Mouse (Mus musculus) granulocyte monocyte progenitor cell, adult 5-6 weeks (primary cell): ENCODE data around the gene Gpr31b. TPM values are rescaled to one million over a fixed set of nuclear protein-coding genes. Genes with fewer than 3 reads are reported as not detected.

Source experiments
- total RNA-seq, 2 experiments: library from RNA; stranded (forward) in 1 of 2; stranded (reverse) in 1 of 2; fragments of 200-712, 200-1000 nt in 1 of 2; fragments of >200 nt in 1 of 2; fragmentation: Nextera tagmentation in 1 of 2; gene quantifications; 2 replicates each; pipeline ENCODE4 v1.2.3; 2014 to 2017

The Gpr31b gene
- total RNA-seq, 2 experiments from 2014 or later = 0.21 TPM; not detected in 1

Other genes with a start within 250 kb of the Gpr31b start
- not detected in 2 replicates for gene Mas1, start 184.2 kb downstream of the Gpr31b start, total RNA-seq (2014; fragmentation: Nextera tagmentation)
- not detected in 2 replicates for gene Mas1, start 184.2 kb downstream of the Gpr31b start, total RNA-seq (2017)
- not detected in 2 replicates for gene Mrgprh, start 176.3 kb downstream of the Gpr31b start, total RNA-seq (2014; fragmentation: Nextera tagmentation)
- not detected in 2 replicates for gene Mrgprh, start 176.3 kb downstream of the Gpr31b start, total RNA-seq (2017)
- gene Pnldc1, start 142.1 kb downstream of the Gpr31b start, total RNA-seq (2014; fragmentation: Nextera tagmentation) = 1.7 and 3.5 TPM in 2 replicates
- 1.6 TPM in 1 of 2 replicates, not detected in the other for gene Pnldc1, start 142.1 kb downstream of the Gpr31b start, total RNA-seq (2017)
- 377 and 436 TPM in 2 replicates for gene Tcp1, start 136.6 kb downstream of the Gpr31b start, total RNA-seq (2014; fragmentation: Nextera tagmentation)
- 932 and 1,001 TPM in 2 replicates for gene Tcp1, start 136.6 kb downstream of the Gpr31b start, total RNA-seq (2017)
- gene Mrpl18, start 136.0 kb downstream of the Gpr31b start, total RNA-seq (2014; fragmentation: Nextera tagmentation) = 138 and 143 TPM in 2 replicates
- gene Mrpl18, start 136.0 kb downstream of the Gpr31b start, total RNA-seq (2017) = 190 and 222 TPM in 2 replicates
- gene Acat3, start 111.7 kb downstream of the Gpr31b start, total RNA-seq (2014; fragmentation: Nextera tagmentation) = not detected in 2 replicates
- 1.1 and 1.2 TPM in 2 replicates for gene Acat3, start 111.7 kb downstream of the Gpr31b start, total RNA-seq (2017)
- gene Acat2, start 91.5 kb downstream of the Gpr31b start, total RNA-seq (2014; fragmentation: Nextera tagmentation) = 21.4 and 22.9 TPM in 2 replicates
- 20.6 and 21.4 TPM in 2 replicates for gene Acat2, start 91.5 kb downstream of the Gpr31b start, total RNA-seq (2017)
- gene Wtap, start 58.1 kb downstream of the Gpr31b start, total RNA-seq (2014; fragmentation: Nextera tagmentation) = 82.6 and 83.4 TPM in 2 replicates
- 208 and 223 TPM in 2 replicates for gene Wtap, start 58.1 kb downstream of the Gpr31b start, total RNA-seq (2017)
- 53.7 and 64.0 TPM in 2 replicates for gene Sod2, start 45.5 kb downstream of the Gpr31b start, total RNA-seq (2014; fragmentation: Nextera tagmentation)
- gene Sod2, start 45.5 kb downstream of the Gpr31b start, total RNA-seq (2017) = 79.6 and 99.7 TPM in 2 replicates
- not detected in 2 replicates for gene Tcp10b, start 8.8 kb upstream of the Gpr31b start, total RNA-seq (2014; fragmentation: Nextera tagmentation)
- gene Tcp10b, start 8.8 kb upstream of the Gpr31b start, total RNA-seq (2017) = not detected in 2 replicates
- not detected in 2 replicates for gene Unc93a, start 79.5 kb upstream of the Gpr31b start, total RNA-seq (2014; fragmentation: Nextera tagmentation)
- not detected in 2 replicates for gene Unc93a, start 79.5 kb upstream of the Gpr31b start, total RNA-seq (2017)
- gene Smok2a, start 168.9 kb upstream of the Gpr31b start, total RNA-seq (2014; fragmentation: Nextera tagmentation) = not detected in 2 replicates
- not detected in 2 replicates for gene Smok2a, start 168.9 kb upstream of the Gpr31b start, total RNA-seq (2017)
- not detected in 2 replicates for gene Smok2b, start 178.0 kb upstream of the Gpr31b start, total RNA-seq (2014; fragmentation: Nextera tagmentation)
- gene Smok2b, start 178.0 kb upstream of the Gpr31b start, total RNA-seq (2017) = not detected in 2 replicates